Mouse (Mus musculus) heart, embryonic 14.5 days (tissue): ENCODE measurements around the gene Sh3pxd2a. TPM values are rescaled to one million over a fixed set of nuclear protein-coding genes. Genes with fewer than 3 reads are reported as not detected.

ENCODE experiments used
- ATAC-seq: fragments of 200-750 bp; cut with Nextera tagmentation; 2 replicates; pipeline ENCODE4 v1.8.0; 2017; ENCODE audit warnings: low read depth, moderate TSS enrichment; ENCODE audit not compliant: insufficient number of reproducible peaks, insufficient read depth, low FRiP score
- H3K27ac ChIP-seq, 2 experiments: fragments of 200-500 bp in 1 of 2; fragments of 300-500 bp in 1 of 2; sonication (generic) in 1 of 2; replicated peaks in 1 of 2; 2 replicates each; pipeline ENCODE4 v1.5.1; 2012 to 2014; ENCODE audit warnings: low read depth in 2 of 2, low read length in 2 of 2, control low read depth in 1 of 2, mild to moderate bottlenecking in 1 of 2, mixed read lengths in 1 of 2; ENCODE audit not compliant: control insufficient read depth in 1 of 2, insufficient read depth in 1 of 2
- H3K27me3 ChIP-seq: fragments of 300-500 bp; sonication (generic); 2 replicates; pipeline ENCODE4 v1.6.1; 2014; ENCODE audit warnings: mild to moderate bottlenecking, low read length, control low read depth; ENCODE audit not compliant: control insufficient read depth, insufficient read depth
- H3K36me3 ChIP-seq: fragments of 300-500 bp; sonication (generic); 2 replicates; pipeline ENCODE4 v1.6.1; 2014; ENCODE audit warnings: mild to moderate bottlenecking, control low read depth, low read length, mixed read lengths; ENCODE audit not compliant: control insufficient read depth, insufficient read depth
- H3K4me1 ChIP-seq, 2 experiments: fragments of 200-500 bp in 1 of 2; fragments of 300-500 bp in 1 of 2; sonication (generic) in 1 of 2; 2 replicates each; pipeline ENCODE4 v1.6.1; 2012 to 2014; ENCODE audit warnings: low read length in 2 of 2, control low read depth in 1 of 2, mixed read lengths in 1 of 2; ENCODE audit not compliant: control insufficient read depth in 2 of 2, insufficient read depth in 2 of 2
- H3K4me2 ChIP-seq: fragments of 300-500 bp; sonication (generic); 2 replicates; pipeline ENCODE4 v1.6.1; 2014; ENCODE audit warnings: mild to moderate bottlenecking, low read length
- H3K4me3 ChIP-seq, 2 experiments: fragments of 200-500 bp in 1 of 2; fragments of 300-500 bp in 1 of 2; sonication (generic) in 1 of 2; 2 replicates each; pipeline ENCODE4 v1.5.1; 2012 to 2014; ENCODE audit warnings: low read length in 2 of 2, mild to moderate bottlenecking in 2 of 2, control low read depth in 1 of 2, low read depth in 1 of 2, moderate library complexity in 1 of 2; ENCODE audit not compliant: control insufficient read depth in 1 of 2, insufficient read depth in 1 of 2
- H3K9ac ChIP-seq: fragments of 300-500 bp; sonication (generic); 2 replicates; pipeline ENCODE4 v1.6.1; 2014; ENCODE audit warnings: mild to moderate bottlenecking, low read length
- H3K9me3 ChIP-seq: fragments of 300-500 bp; sonication (generic); 2 replicates; pipeline ENCODE4 v1.6.1; 2016; ENCODE audit warnings: low read length, control low read depth; ENCODE audit not compliant: control insufficient read depth
- WGBS: fragments of 180-500 bp; shearing (Covaris S2); extraction: QIAGEN DNeasy Blood & Tissue Kit; methylation state at CpG from one replicate; pipeline ENCODE4 v1.1.7; 2014; 5-methylcytosine and 5-hydroxymethylcytosine counted together
- polyA plus RNA-seq: library from polyadenylated mRNA; unstranded; fragments of >200 nt; fragmentation: Nextera tagmentation; extraction: Ambion mirVana; gene quantifications from 2 replicates; pipeline ENCODE4 v1.2.1, GENCODE M21; 2014

Sh3pxd2a gene
- polyA plus RNA-seq, 1 experiment from 2014 or later = 9.7 TPM

DNA sequence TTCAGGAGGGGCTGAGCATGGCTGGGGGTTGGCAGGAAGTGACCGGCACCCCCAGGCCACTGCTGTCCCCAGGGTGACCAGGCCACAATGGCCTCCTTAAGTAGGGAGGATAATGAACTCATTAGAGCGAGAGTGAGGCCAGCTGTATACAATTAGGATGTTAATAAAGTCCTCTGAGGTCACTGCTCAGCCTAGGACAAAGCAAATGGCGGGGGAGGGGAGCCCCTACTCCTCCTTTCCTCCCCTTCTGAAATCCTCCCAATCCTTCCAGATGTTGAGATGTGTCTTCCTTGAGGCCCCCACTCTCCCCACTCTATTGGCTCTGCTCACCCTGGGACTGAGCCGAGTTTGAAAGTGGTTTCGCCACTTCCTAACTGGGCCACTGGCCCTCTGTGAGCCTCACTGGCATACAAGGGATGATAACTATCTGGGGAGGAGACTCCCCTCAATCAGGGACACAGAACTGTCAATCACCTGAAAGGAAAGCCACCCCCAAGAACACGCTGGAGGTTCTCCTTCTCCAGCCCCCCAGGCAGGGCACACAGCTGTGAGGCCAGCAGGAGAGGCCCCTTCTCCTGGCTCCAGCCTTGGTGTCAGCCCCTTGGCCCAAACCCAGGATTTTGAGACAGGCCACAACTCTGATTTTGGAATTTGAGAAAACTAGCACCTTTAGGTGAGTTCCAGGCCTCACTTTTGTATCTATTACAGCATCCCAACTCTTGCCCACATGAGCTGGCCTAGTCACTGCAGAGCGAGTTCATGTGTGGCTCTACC, 172.7 kb downstream of the Sh3pxd2a start:
- no peak overlapping the region for H3K9ac ChIP-seq
- 66% methylated on average over 7 of the region's 7 CpGs for WGBS

DNA sequence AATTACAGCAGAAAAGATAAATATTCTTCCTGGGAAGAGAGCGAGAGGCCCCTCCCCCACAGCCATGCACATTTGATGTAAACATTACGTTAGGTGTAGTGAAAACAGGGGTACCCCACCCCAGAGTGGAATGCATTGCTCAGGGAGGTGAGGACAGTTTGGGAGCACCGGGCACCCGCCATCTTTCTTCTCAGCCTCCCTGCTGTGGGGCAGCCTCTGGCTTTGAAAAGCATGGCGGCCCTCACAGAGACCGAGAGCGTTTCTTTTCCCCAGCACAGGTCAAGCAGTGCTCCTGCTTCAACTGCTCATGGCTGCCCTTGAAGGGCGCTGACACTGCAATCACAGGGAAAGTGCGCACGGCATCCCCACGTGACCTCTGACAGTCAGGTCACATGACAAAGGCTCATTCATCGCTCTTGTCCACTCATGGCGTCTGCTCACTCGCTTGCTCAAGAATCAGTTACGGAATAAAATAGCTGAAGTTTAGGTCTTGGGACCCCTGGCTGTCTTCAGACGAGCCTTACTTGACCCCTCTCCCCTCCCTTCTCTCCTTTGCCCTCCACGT, 177.2 kb downstream of the Sh3pxd2a start:
- Histone ChIP-seq H3K27ac (no peak overlapping the region), H3K27me3 (no peaks in the 10 kb centered on the region), H3K4me2 (no peak overlapping the region), H3K4me3 (no peak overlapping the region), H3K4me1 (peaks cover 9 to 19% of the 10 kb centered on the region in 2 experiments), H3K9me3 (no peaks in the 10 kb centered on the region), H3K9ac (no peak overlapping the region), H3K36me3 (peaks cover 86% of the 10 kb centered on the region)
- WGBS = 80% methylated on average over 17 of the region's 17 CpGs
- no peak for ATAC-seq

More for the DNA sequence above, 172.7 kb downstream of the Sh3pxd2a start:
- H3K4me1 ChIP-seq = peaks cover 29 to 42% of the 10 kb centered on the region in 2 experiments
- peaks cover 44% of the 10 kb centered on the region for H3K36me3 ChIP-seq
- H3K9me3 ChIP-seq = no peaks in the 10 kb centered on the region
- H3K4me2 ChIP-seq = no peak overlapping the region
- no peak overlapping the region for H3K4me3 ChIP-seq
- peak overlapping the region in 1 of 2 experiments; percentile 55; a peak in 1 of 4 replicates for H3K27ac ChIP-seq
- ATAC-seq = no peak
- H3K27me3 ChIP-seq = no peaks in the 10 kb centered on the region

DNA sequence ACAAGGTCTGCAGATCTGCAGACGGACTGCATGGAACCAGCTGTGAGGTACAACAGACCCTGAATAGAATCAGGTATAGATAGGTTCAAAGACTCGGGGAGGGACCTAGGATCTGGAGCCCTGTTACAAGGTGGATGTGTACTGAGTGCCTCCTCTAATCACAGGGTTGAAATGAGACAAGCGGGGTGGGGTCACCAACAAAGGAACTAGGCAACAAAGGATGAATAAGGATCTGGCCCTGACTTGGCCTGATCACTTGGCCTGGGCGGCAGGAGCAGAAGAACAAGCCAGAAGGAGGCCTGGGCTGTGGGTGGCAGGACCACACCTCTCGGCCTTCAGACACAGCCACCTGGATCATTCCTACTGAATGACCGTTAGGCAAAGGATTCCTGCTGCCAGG, 178.6 kb downstream of the Sh3pxd2a start:
- Histone ChIP-seq H3K9me3 (no peaks in the 10 kb centered on the region), H3K4me2 (no peak overlapping the region), H3K36me3 (peaks cover 95% of the 10 kb centered on the region), H3K9ac (no peak overlapping the region), H3K27ac (no peak overlapping the region), H3K27me3 (no peaks in the 10 kb centered on the region), H3K4me3 (no peak overlapping the region), H3K4me1 (peaks cover 13 to 24% of the 10 kb centered on the region in 2 experiments)
- 93% methylated on average over 6 of the region's 6 CpGs for WGBS
- ATAC-seq = no peak

DNA sequence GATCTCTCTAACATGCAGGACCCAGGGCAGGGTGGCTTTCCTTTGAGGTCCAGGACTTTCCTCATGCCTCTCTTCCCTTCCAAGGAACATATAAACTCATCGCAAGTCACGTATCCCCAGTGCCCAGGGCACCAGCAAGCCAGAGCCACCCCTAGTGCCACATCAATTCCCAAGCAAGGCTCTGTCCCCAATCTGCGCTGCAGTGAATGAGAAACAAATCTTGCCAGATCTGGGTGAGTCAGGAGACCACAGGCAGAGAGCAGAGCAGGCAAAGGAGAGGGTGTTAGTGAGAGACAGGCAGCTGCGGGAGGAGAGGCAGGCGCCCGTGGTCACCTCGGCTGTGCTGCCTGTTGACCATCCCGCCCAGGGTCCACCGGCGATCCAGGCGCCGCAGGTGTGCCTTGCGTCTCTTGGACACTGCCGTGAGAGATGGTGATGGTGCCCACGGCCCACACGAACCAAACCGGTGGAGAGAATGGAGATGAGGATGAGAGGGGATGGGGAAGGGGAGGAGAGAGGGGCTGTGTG, 181.4 kb downstream of the Sh3pxd2a start:
- no peak for ATAC-seq
- Histone ChIP-seq H3K27me3 (no peaks in the 10 kb centered on the region), H3K9me3 (no peaks in the 10 kb centered on the region), H3K9ac (no peak overlapping the region), H3K4me1 (peaks cover 32 to 45% of the 10 kb centered on the region in 2 experiments), H3K36me3 (peaks cover 83% of the 10 kb centered on the region), H3K27ac (0 out of 4 replicates have a peak overlapping the region, but pooled peaks of 1 of the 2 experiments have one; percentile 11), H3K4me2 (no peak overlapping the region), H3K4me3 (no peak overlapping the region)
- WGBS = 93% methylated on average over 17 of the region's 17 CpGs

DNA sequence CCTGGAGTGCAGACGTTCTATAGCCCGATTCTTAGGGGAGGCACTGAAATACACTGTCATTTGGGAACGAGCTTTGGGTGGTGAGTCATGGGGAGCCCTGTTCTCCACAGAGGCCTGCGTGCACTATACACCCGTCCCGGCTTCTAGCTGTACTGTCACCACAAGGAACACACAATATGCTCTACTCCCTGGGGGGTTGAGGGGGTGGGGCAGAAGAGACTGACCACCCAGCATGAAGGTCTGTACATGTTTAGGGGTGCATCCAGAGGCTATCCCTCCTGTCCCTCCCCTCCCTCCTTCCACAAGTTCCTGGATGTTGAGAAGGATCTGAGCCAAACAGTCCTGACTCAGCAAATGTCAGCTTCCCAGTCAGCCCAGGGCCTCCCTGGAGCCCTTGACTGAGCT, 182.1 kb downstream of the Sh3pxd2a start:
- H3K9me3 ChIP-seq = no peaks in the 10 kb centered on the region
- no peak overlapping the region for H3K9ac ChIP-seq
- WGBS = 86% methylated on average over 6 of the region's 6 CpGs
- no peak overlapping the region for H3K4me2 ChIP-seq
- H3K4me1 ChIP-seq = peaks cover 32 to 45% of the 10 kb centered on the region in 2 experiments
- no peaks in the 10 kb centered on the region for H3K27me3 ChIP-seq
- H3K27ac ChIP-seq = peak overlapping the region in 1 of 2 experiments; percentile 87; a peak in 2 of 4 replicates
- ATAC-seq = no peak
- H3K36me3 ChIP-seq = peaks cover 83% of the 10 kb centered on the region
- H3K4me3 ChIP-seq = no peak overlapping the region

DNA sequence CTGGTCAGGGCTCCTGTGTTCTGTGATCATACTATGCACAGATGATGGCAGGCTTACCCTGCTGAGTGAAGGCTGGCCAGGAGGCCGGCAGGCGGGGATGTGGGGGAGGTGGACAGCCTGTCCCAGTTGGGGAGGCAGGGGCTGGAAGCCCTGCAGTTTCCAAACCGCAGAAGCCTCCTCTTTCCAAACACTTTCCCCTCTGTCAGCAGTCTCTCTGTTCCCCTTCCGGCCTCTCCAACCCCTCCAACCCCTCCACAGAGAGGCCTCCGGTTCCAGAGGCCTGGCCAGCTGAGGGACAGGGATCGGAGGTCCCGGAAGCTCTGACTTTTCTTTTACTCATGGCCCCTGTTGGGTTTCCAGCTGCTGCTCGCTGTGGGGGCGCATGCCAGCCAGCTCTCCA, 183.3 kb downstream of the Sh3pxd2a start:
- Histone ChIP-seq H3K4me2 (no peak overlapping the region), H3K4me3 (no peak overlapping the region), H3K27ac (peak overlapping the region; percentile 81 to 87), H3K9ac (peak overlapping the region; percentile 32; the same call in 1 of the 2 replicates), H3K4me1 (peaks cover 32 to 45% of the 10 kb centered on the region in 2 experiments), H3K27me3 (no peaks in the 10 kb centered on the region), H3K9me3 (no peaks in the 10 kb centered on the region), H3K36me3 (peaks cover 83% of the 10 kb centered on the region)
- ATAC-seq = no peak
- WGBS = 48% methylated on average over 9 of the region's 9 CpGs

DNA sequence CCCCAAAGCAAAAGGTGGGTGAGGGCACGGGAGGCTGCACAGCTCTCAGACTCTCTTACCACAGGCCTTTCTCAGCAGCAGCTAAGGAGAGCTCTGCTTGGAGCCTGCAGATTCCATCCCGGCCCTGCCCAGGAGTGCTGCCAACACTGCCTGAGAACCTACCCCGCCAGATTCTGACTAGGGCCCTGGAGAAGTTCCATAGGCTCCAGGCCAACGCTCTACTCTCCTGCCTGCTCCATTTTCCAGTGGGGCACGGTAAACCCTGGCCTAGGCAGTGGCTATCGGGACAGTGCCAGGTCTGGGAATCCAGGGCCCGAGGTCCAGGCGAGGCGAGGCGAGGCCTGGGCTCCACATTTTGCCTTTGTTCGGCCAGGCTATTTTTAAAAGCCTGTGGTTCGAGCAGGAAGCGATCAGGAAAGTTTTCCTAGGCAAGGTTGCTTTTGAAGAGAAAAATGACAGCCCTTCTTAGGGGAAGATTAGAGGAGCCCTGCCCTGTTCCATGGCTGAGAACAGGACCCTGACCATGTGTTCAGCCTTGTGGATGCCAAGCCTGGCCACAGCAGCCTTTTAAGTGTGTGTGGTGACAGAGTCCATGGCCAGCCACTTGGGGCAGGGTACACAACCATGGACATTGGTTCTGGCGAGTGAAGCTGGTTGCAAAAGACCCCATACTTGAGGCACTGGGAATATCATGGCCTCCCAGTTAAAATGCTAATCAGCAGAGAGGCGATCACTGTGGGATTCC, 184.2 kb downstream of the Sh3pxd2a start:
- Histone ChIP-seq H3K36me3 (peaks cover 83% of the 10 kb centered on the region), H3K27ac (peak overlapping the region; percentile 81 to 87), H3K4me3 (no peak overlapping the region), H3K9ac (peak overlapping the region; percentile 49; the same call in 1 of the 2 replicates), H3K27me3 (no peaks in the 10 kb centered on the region), H3K4me2 (peak overlapping the region; percentile 26; the same call in 1 of the 2 replicates), H3K9me3 (no peaks in the 10 kb centered on the region), H3K4me1 (peaks cover 32 to 45% of the 10 kb centered on the region in 2 experiments)
- peak; percentile 69 for ATAC-seq
- WGBS = 29% methylated on average over 15 of the region's 15 CpGs
